Comparison of ENCODE assay signal across 27 mouse cellular contexts in genomic region chr16:87225595-87225994, GRCm38 (mm10).
DNase-seq lines count a peak whose midpoint lies in the region; ATAC-seq and TF ChIP-seq lines count a peak whose summit lies in the region.
"Had no signal": no experiment of that assay in that cellular context is flagged by ENCODE, and none has a peak within 500 bp of the region (broad histone marks: within the 10 kb centered on the region; RNA-seq: fewer than 3 reads in every experiment).

No protein-coding gene starts in this region.

- no peak for TF ChIP-seq POLR2A in limb, embryonic 14.5 days (IDR thresholded peaks at IDR 0.05; ENCODE audit: borderline replicate concordance, extremely low read depth, insufficient read depth, insufficient read length)

- ATAC-seq in embryonic facial prominence, embryonic 13.5 days (ENCODE audit: insufficient number of reproducible peaks, insufficient read depth, low FRiP score, low TSS enrichment, low read depth), result no peak
- peak; percentile 57; the same call in 1 of the 2 replicates for ATAC-seq in limb, embryonic 14.5 days (ENCODE audit: low FRiP score, low read depth)
- ATAC-seq in lung, embryonic 16.5 days (ENCODE audit: low read depth), result peak; percentile 76
- no peak for ATAC-seq in stomach, postnatal 0 days (ENCODE audit: low FRiP score, low TSS enrichment)
- ATAC-seq: forebrain, embryonic 14.5 days; forebrain, postnatal 0 days; hindbrain, embryonic 16.5 days; Patski had no signal

- H3K4me2 ChIP-seq in embryonic facial prominence, embryonic 13.5 days, result no peak overlapping the region
- no peak overlapping the region for H3K4me2 ChIP-seq in limb, embryonic 14.5 days (replicated peaks; ENCODE audit: low read depth, low read length, severe bottlenecking)
- no peak overlapping the region for H3K4me2 ChIP-seq in lung, embryonic 16.5 days (ENCODE audit: low read depth, low read length)
- H3K4me2 ChIP-seq in stomach, postnatal 0 days (replicated peaks; ENCODE audit: low read depth), result no peak overlapping the region
- H3K4me2 ChIP-seq: embryonic facial prominence, embryonic 15.5 days; heart, embryonic 11.5 days; hindbrain, embryonic 13.5 days had no signal

- peaks cover 8% of the 10 kb centered on the region for H3K4me1 ChIP-seq in embryonic facial prominence, embryonic 13.5 days
- no peaks in the 10 kb centered on the region for H3K4me1 ChIP-seq in embryonic facial prominence, embryonic 10.5 days
- peaks cover 3% of the 10 kb centered on the region; the same call in 1 of the 2 replicates for H3K4me1 ChIP-seq in limb, embryonic 14.5 days (ENCODE audit: control insufficient read depth, insufficient read depth, low read length)
- no peaks in the 10 kb centered on the region for H3K4me1 ChIP-seq in limb, embryonic 10.5 days
- H3K4me1 ChIP-seq in lung, embryonic 16.5 days (replicated peaks; ENCODE audit: control insufficient read depth, insufficient read depth, low read length), result no peaks in the 10 kb centered on the region; the same call in 1 of the 2 replicates
- no peaks in the 10 kb centered on the region for H3K4me1 ChIP-seq in stomach, postnatal 0 days (replicated peaks; ENCODE audit: control insufficient read depth, insufficient read depth)
- H3K4me1 ChIP-seq: hindbrain, embryonic 10.5 days; hindbrain, embryonic 13.5 days had no signal

- no peaks in the 10 kb centered on the region for H3K36me3 ChIP-seq in embryonic facial prominence, embryonic 13.5 days
- no peaks in the 10 kb centered on the region for H3K36me3 ChIP-seq in embryonic facial prominence, embryonic 10.5 days (replicated peaks)
- H3K36me3 ChIP-seq in limb, embryonic 14.5 days (ENCODE audit: control insufficient read depth, insufficient read depth, low read length), result no peaks in the 10 kb centered on the region
- no peaks in the 10 kb centered on the region for H3K36me3 ChIP-seq in limb, embryonic 10.5 days
- no peaks in the 10 kb centered on the region for H3K36me3 ChIP-seq in lung, embryonic 16.5 days (ENCODE audit: control insufficient read depth, insufficient read depth, low read length)
- H3K36me3 ChIP-seq in stomach, postnatal 0 days (ENCODE audit: control insufficient read depth, insufficient read depth, low read length), result no peaks in the 10 kb centered on the region
- H3K36me3 ChIP-seq: embryonic facial prominence, embryonic 15.5 days; G1E; hindbrain, embryonic 10.5 days; hindbrain, embryonic 13.5 days had no signal

- no peak for TF ChIP-seq EP300 in stomach, postnatal 0 days (optimal IDR thresholded peaks at IDR 0.05)

- no peak overlapping the region for H3K4me3 ChIP-seq in embryonic facial prominence, embryonic 13.5 days
- H3K4me3 ChIP-seq in embryonic facial prominence, embryonic 10.5 days, result no peak overlapping the region
- no peak overlapping the region for H3K4me3 ChIP-seq in limb, embryonic 14.5 days (replicated peaks; ENCODE audit: low read length)
- H3K4me3 ChIP-seq in limb, embryonic 10.5 days, result no peak overlapping the region
- no peak overlapping the region for H3K4me3 ChIP-seq in lung, embryonic 16.5 days (ENCODE audit: low read length)
- H3K4me3 ChIP-seq in stomach, postnatal 0 days (ENCODE audit: low read depth, low read length), result no peak overlapping the region
- H3K4me3 ChIP-seq: embryonic facial prominence, embryonic 15.5 days; hindbrain, embryonic 10.5 days; hindbrain, embryonic 13.5 days had no signal

- peak overlapping the region; percentile 16; the same call in 1 of the 2 replicates for H3K27ac ChIP-seq in embryonic facial prominence, embryonic 13.5 days
- no peak overlapping the region for H3K27ac ChIP-seq in embryonic facial prominence, embryonic 10.5 days (replicated peaks)
- no peak overlapping the region for H3K27ac ChIP-seq in limb, embryonic 14.5 days (replicated peaks; ENCODE audit: low read depth, low read length)
- H3K27ac ChIP-seq in limb, embryonic 10.5 days, result no peak overlapping the region
- H3K27ac ChIP-seq in lung, embryonic 16.5 days (ENCODE audit: low read length), result peak overlapping the region; percentile 77
- 0 out of 2 replicates have a peak overlapping the region, but pooled peaks have one; percentile 40 for H3K27ac ChIP-seq in stomach, postnatal 0 days (replicated peaks)
- H3K27ac ChIP-seq: embryonic facial prominence, embryonic 15.5 days; hindbrain, embryonic 10.5 days; hindbrain, embryonic 13.5 days had no signal

- no peak for DNase-seq in embryonic facial prominence, embryonic 10.5 days (ENCODE audit: low spot score)
- DNase-seq in limb, embryonic 14.5 days (ENCODE audit: low spot score), result no peak
- no peak for DNase-seq in limb, embryonic 10.5 days (ENCODE audit: low spot score)
- DNase-seq in lung, postnatal 4 days, result no peak
- DNase-seq in stomach, postnatal 0 days (ENCODE audit: low spot score), result no peak
- DNase-seq: adrenal gland, postnatal 14 days; B cell, adult 2 months; cerebellum, adult 11-12 months; cerebellum, adult 8-10 months; cerebellum, postnatal 10 days; cerebellum, postnatal 36 days; embryo, embryonic 11 days; forebrain, postnatal 0 days; gastrocnemius, postnatal 10 days; gastrocnemius, postnatal 36 days; heart, postnatal 36 days had no signal

- WGBS in embryonic facial prominence, embryonic 13.5 days, result 49% methylated on average over 10 of the region's 10 CpGs
- 80% methylated on average over 10 of the region's 10 CpGs for WGBS in embryonic facial prominence, embryonic 10.5 days
- WGBS in limb, embryonic 14.5 days, result 60% methylated on average over 10 of the region's 10 CpGs
- 83% methylated on average over 10 of the region's 10 CpGs for WGBS in limb, embryonic 10.5 days
- WGBS in lung, embryonic 16.5 days, result 45% methylated on average over 10 of the region's 10 CpGs
- 58% methylated on average over 10 of the region's 10 CpGs for WGBS in stomach, postnatal 0 days

- no peak for TF ChIP-seq CTCF in stomach, postnatal 0 days (IDR thresholded peaks at IDR 0.05; ENCODE audit: low read depth)

- peaks cover 7% of the 10 kb centered on the region; the same call in 1 of the 2 replicates for H3K27me3 ChIP-seq in embryonic facial prominence, embryonic 13.5 days
- H3K27me3 ChIP-seq in embryonic facial prominence, embryonic 10.5 days (replicated peaks; ENCODE audit: low read depth, poor library complexity, severe bottlenecking), result no peaks in the 10 kb centered on the region
- H3K27me3 ChIP-seq in limb, embryonic 14.5 days (ENCODE audit: control insufficient read depth, insufficient read depth, low read length), result no peaks in the 10 kb centered on the region
- no peaks in the 10 kb centered on the region for H3K27me3 ChIP-seq in limb, embryonic 10.5 days (ENCODE audit: low read depth, poor library complexity, severe bottlenecking)
- no peaks in the 10 kb centered on the region for H3K27me3 ChIP-seq in lung, embryonic 16.5 days (ENCODE audit: control insufficient read depth, insufficient read depth, low read depth, low read length)
- no peaks in the 10 kb centered on the region for H3K27me3 ChIP-seq in stomach, postnatal 0 days (ENCODE audit: control insufficient read depth, insufficient read depth, low read length)
- H3K27me3 ChIP-seq: CH12.LX; embryonic facial prominence, embryonic 15.5 days; hindbrain, embryonic 13.5 days; Patski had no signal

- H3K9ac ChIP-seq in embryonic facial prominence, embryonic 13.5 days, result no peak overlapping the region
- H3K9ac ChIP-seq in limb, embryonic 14.5 days (ENCODE audit: low read depth, low read length, severe bottlenecking), result no peak overlapping the region
- no peak overlapping the region for H3K9ac ChIP-seq in lung, embryonic 16.5 days (ENCODE audit: low read length)
- no peak overlapping the region for H3K9ac ChIP-seq in stomach, postnatal 0 days (ENCODE audit: low read length)
- H3K9ac ChIP-seq: embryonic facial prominence, embryonic 15.5 days; forebrain, postnatal 0 days; hindbrain, embryonic 13.5 days had no signal

- no peaks in the 10 kb centered on the region for H3K9me3 ChIP-seq in embryonic facial prominence, embryonic 13.5 days
- no peaks in the 10 kb centered on the region for H3K9me3 ChIP-seq in embryonic facial prominence, embryonic 10.5 days
- H3K9me3 ChIP-seq in limb, embryonic 14.5 days (ENCODE audit: control insufficient read depth, low read length), result no peaks in the 10 kb centered on the region
- H3K9me3 ChIP-seq in limb, embryonic 10.5 days (replicated peaks), result no peaks in the 10 kb centered on the region
- H3K9me3 ChIP-seq in lung, embryonic 16.5 days (ENCODE audit: control insufficient read depth, low read length), result no peaks in the 10 kb centered on the region
- no peaks in the 10 kb centered on the region for H3K9me3 ChIP-seq in stomach, postnatal 0 days (ENCODE audit: control insufficient read depth, low read length)
- H3K9me3 ChIP-seq: embryonic facial prominence, embryonic 15.5 days; G1E; hindbrain, embryonic 10.5 days; hindbrain, embryonic 13.5 days had no signal

Comparison
In these comparisons a context has a peak if more than half of its experiments do, and no peak if none do; other contexts are left out.
1. H3K27ac ChIP-seq: peak in embryonic facial prominence, embryonic 13.5 days (single experiment), lung, embryonic 16.5 days (single experiment) and stomach, postnatal 0 days (single experiment); none in embryonic facial prominence, embryonic 10.5 days (single experiment), limb, embryonic 14.5 days (single experiment) and limb, embryonic 10.5 days (single experiment).
2. ATAC-seq: peak in limb, embryonic 14.5 days (single experiment) and lung, embryonic 16.5 days (single experiment); none in embryonic facial prominence, embryonic 13.5 days (single experiment) and stomach, postnatal 0 days (single experiment).